Mouse (Mus musculus): ENCODE measurements around the gene Snph.

Gene Snph

DNA sequence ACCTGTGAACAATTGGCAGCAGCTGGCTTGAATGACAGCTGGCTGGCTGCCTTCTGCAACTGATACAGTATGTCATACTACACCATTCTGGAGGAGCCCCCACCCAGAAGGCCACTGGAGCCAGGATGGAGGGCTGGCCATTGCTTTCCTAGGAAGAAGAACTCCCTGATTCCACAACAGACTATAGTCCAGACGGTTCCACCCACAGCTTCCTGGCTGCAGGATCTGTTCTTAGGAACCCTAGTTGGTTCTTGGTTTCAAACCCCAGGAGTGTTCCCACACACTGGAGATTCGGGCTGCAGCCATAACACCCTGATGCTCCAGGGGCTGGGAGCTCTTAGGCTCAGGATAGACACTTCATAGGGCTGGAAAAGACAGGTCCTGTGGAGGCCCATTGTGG, 34.3 kb downstream of the Snph start:
- DNase-seq, result no peak

DNA sequence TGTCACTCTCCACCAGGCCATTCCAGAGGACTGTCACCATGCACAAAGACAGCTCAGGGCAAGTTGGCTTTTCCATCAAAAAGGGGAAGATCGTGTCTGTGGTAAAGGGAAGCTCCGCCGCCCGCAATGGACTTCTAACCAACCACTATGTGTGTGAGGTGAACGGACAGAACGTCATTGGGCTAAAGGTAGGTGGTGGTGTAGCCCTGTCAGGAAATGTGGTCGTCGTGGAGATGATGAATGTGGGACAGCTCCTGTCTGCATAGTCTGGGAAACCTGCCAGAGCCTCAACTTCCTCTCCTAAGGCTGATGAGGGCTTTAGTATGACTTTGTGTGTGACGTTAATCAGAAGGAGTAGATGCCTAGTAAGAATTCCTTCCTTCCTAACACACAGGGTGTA, 45.1 kb downstream of the Snph start:
- DNase-seq, result no peak

DNA sequence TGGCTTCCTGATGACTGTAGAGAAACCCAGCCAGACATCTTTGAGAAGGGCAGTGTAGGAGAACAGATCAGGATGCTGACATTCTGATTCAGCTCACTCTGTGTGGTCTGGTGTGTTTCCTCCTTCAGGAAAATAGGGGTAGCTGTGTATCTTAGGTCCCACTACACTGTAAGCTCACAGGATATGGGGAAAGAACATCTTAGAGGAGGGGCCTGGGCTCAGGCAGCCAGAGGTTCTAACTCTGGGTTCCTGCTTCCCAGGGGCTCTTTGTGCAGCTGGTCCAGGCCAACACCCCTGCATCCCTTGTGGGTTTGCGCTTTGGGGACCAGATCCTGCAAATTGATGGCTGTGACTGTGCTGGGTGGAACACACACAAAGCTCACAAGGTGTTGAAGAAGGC, 45.6 kb downstream of the Snph start:
- DNase-seq, result no peak

DNA sequence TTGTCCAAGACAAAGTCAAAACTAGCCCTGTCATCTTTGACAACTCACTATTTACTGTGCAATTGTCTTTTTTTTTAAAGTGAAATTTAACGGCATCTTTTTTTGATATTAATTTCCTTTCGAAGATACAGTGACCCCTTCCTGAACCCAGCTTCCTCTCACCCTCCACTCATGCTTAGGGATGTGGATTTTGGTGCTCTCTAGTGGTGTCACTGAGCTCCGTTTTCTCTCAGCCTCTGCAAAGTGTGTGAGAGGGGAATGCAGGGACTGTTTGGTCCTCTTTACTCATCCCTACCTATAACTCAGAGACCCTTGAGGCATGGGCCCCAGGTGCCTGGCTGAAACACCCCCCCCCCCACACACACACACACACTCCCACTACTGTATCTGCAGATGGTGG, 46.5 kb downstream of the Snph start:
- no peak for DNase-seq

GRCm38 (mm10) chr2:151580945-151581344, 51.4 kb downstream of the Snph start:
- no peak for DNase-seq

GRCm38 (mm10) chr2:151579183-151579582, 53.2 kb downstream of the Snph start:
- no peak for DNase-seq

DNA sequence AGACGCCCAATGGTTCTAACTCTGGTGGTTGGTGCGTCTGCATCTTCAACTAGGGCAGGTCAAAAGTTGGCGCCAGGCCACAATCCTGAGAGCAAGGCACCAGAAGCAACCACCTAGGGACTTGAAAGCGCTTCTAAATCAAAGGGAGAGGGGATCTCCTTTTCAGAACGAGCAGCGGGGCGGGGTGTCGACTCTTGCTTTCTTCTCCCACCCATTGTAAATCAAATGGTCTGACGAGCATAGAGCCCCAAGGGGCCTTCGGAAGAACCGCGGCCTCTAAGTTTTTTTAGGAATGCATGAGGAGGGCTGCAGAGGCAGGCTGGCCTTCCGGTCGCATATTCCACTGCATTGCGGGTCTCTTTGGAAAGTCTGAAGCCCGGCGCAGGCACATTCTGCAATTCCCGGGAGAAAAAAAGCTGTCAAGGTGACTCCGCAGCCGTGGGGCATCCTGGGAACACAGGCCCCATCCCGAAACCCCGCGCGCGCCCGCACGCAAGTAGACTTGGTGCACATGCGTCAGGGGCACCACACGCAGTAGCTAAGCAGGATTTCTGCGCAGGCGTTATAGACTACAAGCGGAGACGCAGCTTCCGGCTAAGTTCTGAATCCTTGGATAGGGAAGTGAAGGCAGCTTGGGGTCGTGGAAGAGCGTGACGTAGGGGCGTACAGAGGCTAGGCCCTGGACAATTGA, 56.5 kb downstream of the Snph start:
- peak; percentile 94 for DNase-seq

- peak; percentile 49 for DNase-seq
These were observed 57.2 kb downstream of the Snph start for GRCm38 (mm10) chr2:151575119-151575698.

GRCm38 (mm10) chr2:151574607-151575006, 57.8 kb downstream of the Snph start:
- no peak for DNase-seq

GRCm38 (mm10) chr2:151573667-151574066, 58.7 kb downstream of the Snph start:
- no peak for DNase-seq

DNA sequence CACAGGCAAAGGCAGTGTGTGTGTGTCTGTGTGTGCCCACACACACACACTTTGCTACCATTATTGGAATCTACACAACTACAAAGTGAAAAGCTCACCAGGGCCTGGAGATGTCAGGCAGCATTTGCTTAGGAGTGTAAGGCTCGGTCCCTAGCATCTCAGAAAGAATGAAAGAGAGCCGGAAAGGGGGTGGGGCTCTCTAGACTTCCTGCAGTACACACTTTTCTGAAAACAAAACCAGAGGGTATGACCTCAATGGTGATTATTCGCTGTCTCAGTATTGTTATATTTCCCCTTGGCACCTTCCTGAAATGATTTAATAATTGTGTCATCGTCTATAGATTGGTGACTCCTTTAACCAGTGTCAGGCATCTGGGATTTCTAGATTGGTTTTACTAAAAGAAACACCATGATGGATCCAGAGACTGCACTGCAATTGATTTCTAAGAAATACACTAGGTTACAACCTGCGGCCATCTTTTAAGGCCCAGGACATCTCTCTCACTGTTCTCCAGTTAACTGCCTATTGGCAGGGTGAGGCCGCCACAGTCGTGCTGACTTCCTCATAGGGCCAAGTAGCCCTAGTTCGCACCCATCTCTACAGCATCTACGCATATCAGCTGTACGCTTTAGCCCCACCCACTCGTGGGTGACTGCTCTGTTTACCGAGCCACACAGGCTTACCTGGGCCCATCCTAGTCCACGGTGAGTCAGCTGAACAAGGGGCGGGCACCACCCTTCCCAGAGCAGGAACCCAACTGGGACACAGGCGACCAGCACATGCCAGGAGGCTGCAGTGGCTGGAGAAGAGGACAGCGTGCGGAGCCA, 60.3 kb downstream of the Snph start, which contains the start of gene Sdcbp2:
Gene Sdcbp2 (plus strand): TSS at position 750 of the 828 bp plus-strand sequence.
- DNase-seq, result no peak

DNA sequence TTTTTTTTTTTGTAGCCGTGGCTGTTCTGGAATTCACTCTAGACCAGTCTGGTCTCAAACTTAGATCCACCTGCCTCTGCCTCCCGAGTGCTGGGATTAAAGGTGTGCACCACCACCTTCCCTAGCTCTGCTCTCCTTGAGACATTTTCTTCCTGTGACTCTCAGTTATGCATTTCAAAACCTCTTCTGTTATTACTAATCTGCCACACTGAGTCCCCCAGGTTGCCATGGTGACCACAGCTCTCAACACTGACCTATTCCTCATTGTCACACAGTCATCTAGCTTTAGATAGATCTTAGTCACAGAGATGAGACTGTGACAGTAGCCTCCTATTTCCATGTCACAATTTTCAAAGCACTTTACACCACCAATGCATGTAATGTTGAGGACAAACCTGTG, 62.9 kb downstream of the Snph start:
- DNase-seq, result no peak

DNA sequence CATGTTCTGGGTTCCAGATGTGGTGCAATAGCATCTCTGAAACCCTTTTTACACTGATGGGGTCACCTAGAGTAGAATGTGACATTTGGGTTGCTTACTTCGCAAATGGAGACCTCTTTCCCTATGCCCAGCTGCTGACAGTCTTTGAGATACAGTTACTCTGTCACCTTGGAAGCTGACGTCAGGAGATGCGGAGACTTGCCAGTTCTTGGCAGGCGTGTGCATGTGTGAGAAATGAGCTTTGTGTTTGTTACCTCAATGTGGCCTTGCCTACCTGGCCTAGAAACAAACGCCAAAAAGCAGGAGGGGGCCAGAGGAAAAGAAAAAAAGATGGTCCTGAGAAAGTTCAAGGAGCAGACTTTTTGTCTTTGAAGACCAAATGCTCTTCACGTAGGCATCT, 65.5 kb downstream of the Snph start:
- DNase-seq, result no peak

DNA sequence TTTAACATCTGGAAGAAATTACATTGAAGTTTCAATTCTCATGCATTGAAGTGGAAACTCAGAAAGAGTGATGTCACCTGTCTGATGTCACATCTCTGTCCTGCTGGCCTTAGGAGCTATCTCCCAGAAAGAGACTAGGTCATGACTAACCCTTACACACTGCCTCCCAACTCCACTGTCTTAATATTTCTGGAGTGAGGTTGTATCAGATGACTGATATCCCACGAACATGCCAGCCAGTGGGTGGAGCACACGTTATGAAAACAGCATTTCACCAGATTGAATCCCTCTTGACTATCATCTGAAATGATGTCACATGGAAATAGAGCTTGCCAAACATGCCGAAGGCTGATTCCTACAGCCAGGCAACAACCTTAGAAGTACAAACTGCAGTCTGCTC, 67.4 kb downstream of the Snph start:
- no peak for DNase-seq

DNA sequence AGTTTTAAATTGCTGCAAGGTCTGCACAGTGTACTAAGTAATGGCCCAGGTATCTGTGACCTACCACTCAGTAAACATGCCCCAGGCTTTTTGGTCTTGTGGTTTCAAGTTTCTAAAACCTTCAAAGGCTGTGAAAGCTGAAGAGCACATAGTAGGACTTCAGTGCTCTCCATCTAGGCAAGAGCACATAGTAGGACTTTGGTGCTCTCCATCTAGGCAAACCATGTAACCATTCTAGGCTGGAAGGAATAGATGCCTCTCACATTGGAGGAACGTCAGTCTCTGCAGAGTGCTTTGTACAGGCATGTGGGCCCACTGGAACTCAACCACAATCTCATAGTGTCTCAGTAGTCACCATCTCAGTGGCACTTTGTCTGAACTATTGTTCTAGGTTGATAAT, 68.4 kb downstream of the Snph start:
- no peak for DNase-seq

GRCm38 (mm10) chr2:151562930-151563921, 69.2 kb downstream of the Snph start:
- DNase-seq, result no peak

DNA sequence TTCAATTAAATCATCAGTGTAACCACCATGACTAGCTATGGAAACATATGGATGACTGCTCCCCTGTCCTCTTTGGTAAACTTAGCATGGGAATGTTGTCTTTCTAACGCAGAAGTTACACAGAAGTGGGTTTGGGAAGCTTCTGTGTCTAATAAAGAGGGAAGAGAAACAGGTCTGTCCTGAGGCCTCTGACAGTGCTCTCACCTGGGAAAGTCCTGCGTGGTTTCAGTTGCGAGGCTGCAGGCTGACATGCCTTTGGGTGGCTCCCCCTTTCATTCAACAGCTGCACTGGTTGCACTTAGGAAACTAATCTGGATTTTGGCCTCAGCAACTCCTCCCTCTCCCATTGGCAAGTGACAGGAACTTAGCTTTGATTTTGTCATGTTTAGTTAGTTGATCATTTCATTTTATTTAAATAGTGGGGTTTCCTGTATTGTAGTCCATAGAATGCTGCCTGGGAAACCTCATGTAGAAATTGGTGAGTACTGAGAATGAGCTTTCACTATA, 82.7 kb downstream of the Snph start:
- DNase-seq, result no peak

GRCm38 (mm10) chr2:151546571-151546970, 85.8 kb downstream of the Snph start:
- no peak for DNase-seq

DNA sequence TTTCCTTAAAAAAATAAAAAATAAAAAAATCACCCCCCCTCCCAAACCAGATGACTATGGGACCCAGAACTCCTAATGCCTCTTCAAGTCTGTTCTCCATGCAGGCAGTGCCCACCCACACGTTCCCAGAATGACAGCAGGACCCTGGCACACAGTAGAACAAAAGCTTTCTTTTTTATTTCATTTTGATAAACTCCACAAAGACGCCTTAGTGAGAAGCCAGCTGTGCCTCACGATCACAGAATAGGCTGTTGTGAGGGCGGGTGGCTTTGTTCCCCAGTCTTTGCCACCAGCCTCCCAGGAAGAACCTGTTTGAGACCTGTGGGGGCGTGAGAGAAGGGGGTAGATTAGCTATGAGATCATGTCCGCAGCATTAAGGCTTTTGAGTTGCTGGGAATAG, 87.7 kb downstream of the Snph start:
- no peak for DNase-seq

GRCm38 (mm10) chr2:151543063-151543895, 89.1 kb downstream of the Snph start:
- DNase-seq, result peak; percentile 46

GRCm38 (mm10) chr2:151542323-151543062, 89.9 kb downstream of the Snph start, which contains the start of gene Fkbp1a:
TSS of gene Fkbp1a (plus strand) at chr2:151542483.
- DNase-seq, result peak; percentile 98
